Mouse (Mus musculus): ENCODE results near the gene Ifitm2.

DNA sequence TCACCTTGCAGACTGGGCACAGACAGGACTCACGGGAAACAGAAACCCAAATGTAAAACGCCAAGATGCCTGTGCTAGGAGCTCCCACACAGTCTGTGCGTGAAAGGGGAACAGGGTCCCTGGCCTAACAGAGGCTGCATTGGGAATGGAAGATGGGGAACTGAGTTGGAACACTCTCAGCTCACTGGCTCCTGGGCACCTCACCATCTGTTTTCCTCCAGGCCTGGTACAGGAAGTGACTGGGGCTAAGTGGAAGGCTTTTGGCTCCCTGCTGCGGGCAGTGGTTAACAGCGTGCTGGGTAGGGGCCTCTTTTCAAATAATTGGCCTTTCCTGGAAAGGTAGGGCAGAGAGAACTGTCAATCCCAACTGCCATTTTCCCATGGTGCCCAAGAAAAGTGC, 34.8 kb upstream of the Ifitm2 start:
- TF ChIP-seq CTCF (IDR thresholded peaks at IDR 0.05; ENCODE audit: control insufficient read depth, insufficient read depth, insufficient read length), result no peak
- no peak for TF ChIP-seq CEBPB (IDR thresholded peaks at IDR 0.05; ENCODE audit: low read depth)
- TF ChIP-seq USF1 (IDR thresholded peaks at IDR 0.05; ENCODE audit: low read depth), result no peak
- TF ChIP-seq MAX (IDR thresholded peaks at IDR 0.05), result no peak
- TF ChIP-seq MYOD1 (IDR thresholded peaks at IDR 0.05; ENCODE audit: control insufficient read depth, insufficient read length, low read depth), result no peak
- TF ChIP-seq MYOG (IDR thresholded peaks at IDR 0.05; ENCODE audit: control insufficient read depth, extremely low read depth, insufficient read length), result no peak
- no peak for TF ChIP-seq FOSL1 (IDR thresholded peaks at IDR 0.05; ENCODE audit: insufficient read depth, low read length, poor library complexity, severe bottlenecking)
